Mouse (Mus musculus): ENCODE data around the gene Pcolce. TPM values are rescaled to one million over a fixed set of nuclear protein-coding genes. Genes with fewer than 3 reads are reported as not detected.
A peak's percentile ranks its signal among the peaks of the same experiment; 100 is the strongest.

Gene Pcolce
- 242 and 292 TPM in 2 replicates for polyA plus RNA-seq (2014; fragmentation: Nextera tagmentation; extraction: Ambion mirVana)

DNA sequence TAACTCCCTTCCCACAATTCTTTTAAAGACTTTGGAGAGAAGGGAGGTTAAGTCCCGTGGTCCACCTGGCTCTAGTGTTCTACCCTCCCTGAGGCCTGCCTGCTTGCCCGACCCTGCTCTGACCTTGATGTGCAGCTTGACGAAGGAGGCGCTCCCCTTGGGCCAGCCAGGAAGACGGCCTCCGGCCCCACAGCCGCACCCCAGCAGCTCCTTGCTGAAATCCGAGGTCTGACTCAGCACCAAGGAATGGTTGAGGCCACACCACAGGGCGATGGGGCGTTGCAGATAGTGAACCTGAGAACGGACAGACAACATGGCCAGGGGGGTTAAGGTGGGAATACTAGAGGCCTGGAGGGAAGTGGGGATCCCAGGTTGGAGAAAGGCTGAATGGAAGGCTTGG lies at the start of gene Pcolce:
Pcolce (minus strand) TSS at position 235 of the 400 bp plus-strand sequence.
- ATAC-seq (ENCODE audit: low read depth) (no peak), DNase-seq (ENCODE audit: low spot score) (no peak)
- Histone ChIP-seq H3K36me3 (ENCODE audit: control insufficient read depth, insufficient read depth, low read length) (no peaks in the 10 kb centered on the region), H3K9me3 (ENCODE audit: control insufficient read depth, low read length) (no peaks in the 10 kb centered on the region), H3K4me3 (ENCODE audit: low read depth, low read length) (no peak within 1 kb of the TSS), H3K9ac (ENCODE audit: low read depth, low read length) (peak within 1 kb of the TSS; percentile 14; the same call in 1 of the 2 replicates), H3K4me1 (ENCODE audit: control insufficient read depth, insufficient read depth, low read length) (peaks cover 44% of the 10 kb centered on the region), H3K27me3 (replicated peaks; ENCODE audit: control insufficient read depth, insufficient read depth, low read length) (no peaks in the 10 kb centered on the region), H3K4me2 (ENCODE audit: low read depth, low read length) (no peak within 1 kb of the TSS), H3K27ac (replicated peaks; ENCODE audit: low read depth, low read length) (peak within 1 kb of the TSS; percentile 39; the same call in 1 of the 2 replicates)
- 33% methylated on average over 11 of the region's 11 CpGs for WGBS

DNA sequence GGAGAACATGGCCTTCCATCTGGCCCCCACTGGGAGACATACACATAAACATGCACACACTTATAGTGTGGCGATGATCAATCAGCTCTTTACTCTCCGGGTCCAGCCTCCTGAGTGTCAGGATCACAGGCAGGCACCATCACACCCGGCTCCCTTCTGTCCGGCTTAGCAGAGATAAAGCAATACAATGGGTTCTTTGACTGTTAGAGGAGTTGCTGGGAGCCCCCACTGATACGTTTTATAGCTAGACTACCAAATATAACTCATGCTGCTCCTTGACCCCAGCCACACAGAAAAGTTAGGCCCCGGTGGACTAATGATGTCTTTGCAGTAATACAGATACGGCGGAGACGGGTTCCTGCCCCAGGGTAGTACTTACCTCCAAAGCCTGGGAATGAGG lies 49.5 kb upstream of the Pcolce start:
- ATAC-seq (ENCODE audit: low read depth) (no peak), DNase-seq (ENCODE audit: low spot score) (no peak)
- H3K27me3 ChIP-seq (replicated peaks; ENCODE audit: control insufficient read depth, insufficient read depth, low read length): no peaks in the 10 kb centered on the region
- no peak overlapping the region for H3K27ac ChIP-seq (replicated peaks; ENCODE audit: low read depth, low read length)
- no peak overlapping the region for H3K4me2 ChIP-seq (ENCODE audit: low read depth, low read length)
- H3K36me3 ChIP-seq (ENCODE audit: control insufficient read depth, insufficient read depth, low read length): peaks cover 64% of the 10 kb centered on the region
- 74% methylated on average over 9 of the region's 9 CpGs for whole genome bisulfite sequencing
- H3K4me1 ChIP-seq (ENCODE audit: control insufficient read depth, insufficient read depth, low read length): no peaks in the 10 kb centered on the region
- H3K4me3 ChIP-seq (ENCODE audit: low read depth, low read length): no peak overlapping the region
- H3K9ac ChIP-seq (ENCODE audit: low read depth, low read length): no peak overlapping the region
- H3K9me3 ChIP-seq (ENCODE audit: control insufficient read depth, low read length): no peaks in the 10 kb centered on the region

GRCm38 (mm10) chr5:137660064-137660688 lies 46.6 kb upstream of the Pcolce start:
- ATAC-seq (ENCODE audit: low read depth) (no peak), DNase-seq (ENCODE audit: low spot score) (no peak)
- 87% methylated on average over 6 of the region's 6 CpGs for WGBS
- Histone ChIP-seq H3K9me3 (ENCODE audit: control insufficient read depth, low read length) (no peaks in the 10 kb centered on the region), H3K27ac (replicated peaks; ENCODE audit: low read depth, low read length) (no peak overlapping the region), H3K9ac (ENCODE audit: low read depth, low read length) (no peak overlapping the region), H3K27me3 (replicated peaks; ENCODE audit: control insufficient read depth, insufficient read depth, low read length) (no peaks in the 10 kb centered on the region), H3K4me1 (ENCODE audit: control insufficient read depth, insufficient read depth, low read length) (no peaks in the 10 kb centered on the region), H3K4me2 (ENCODE audit: low read depth, low read length) (no peak overlapping the region), H3K4me3 (ENCODE audit: low read depth, low read length) (no peak overlapping the region), H3K36me3 (ENCODE audit: control insufficient read depth, insufficient read depth, low read length) (peaks cover 42% of the 10 kb centered on the region)

DNA sequence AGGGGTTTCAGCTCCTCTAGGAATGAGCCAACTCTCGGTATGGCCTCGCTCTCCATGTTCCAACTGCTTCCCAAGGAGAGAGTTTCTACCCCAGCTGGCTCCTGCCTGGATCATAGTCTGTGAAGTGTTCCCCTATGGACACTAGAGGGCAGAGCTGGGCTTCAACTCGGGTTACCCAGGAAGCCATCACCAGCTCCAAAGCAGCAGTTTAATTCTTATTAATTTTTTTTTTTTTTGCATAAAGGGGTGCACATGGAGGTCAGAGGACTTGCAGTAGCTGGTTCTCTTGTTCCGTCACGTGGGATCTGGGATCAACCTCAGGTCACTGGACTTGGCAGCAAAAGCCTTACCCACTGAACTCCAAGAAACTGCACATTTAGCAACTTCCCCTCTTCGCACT lies 43.4 kb upstream of the Pcolce start:
- Histone ChIP-seq H3K27me3 (replicated peaks; ENCODE audit: control insufficient read depth, insufficient read depth, low read length) (no peaks in the 10 kb centered on the region), H3K9ac (ENCODE audit: low read depth, low read length) (no peak overlapping the region), H3K4me2 (ENCODE audit: low read depth, low read length) (no peak overlapping the region), H3K27ac (replicated peaks; ENCODE audit: low read depth, low read length) (no peak overlapping the region), H3K4me1 (ENCODE audit: control insufficient read depth, insufficient read depth, low read length) (no peaks in the 10 kb centered on the region), H3K9me3 (ENCODE audit: control insufficient read depth, low read length) (no peaks in the 10 kb centered on the region), H3K4me3 (ENCODE audit: low read depth, low read length) (no peak overlapping the region), H3K36me3 (ENCODE audit: control insufficient read depth, insufficient read depth, low read length) (peaks cover 21% of the 10 kb centered on the region)
- ATAC-seq (ENCODE audit: low read depth): peak; percentile 72
- peak; percentile 87 for DNase-seq (ENCODE audit: low spot score)
- 30% methylated on average over 6 of the region's 6 CpGs for WGBS

- H3K9ac ChIP-seq (ENCODE audit: low read depth, low read length): no peak overlapping the region
- H3K36me3 ChIP-seq (ENCODE audit: control insufficient read depth, insufficient read depth, low read length): peaks cover 7% of the 10 kb centered on the region
- no peaks in the 10 kb centered on the region for H3K27me3 ChIP-seq (replicated peaks; ENCODE audit: control insufficient read depth, insufficient read depth, low read length)
- no peaks in the 10 kb centered on the region for H3K9me3 ChIP-seq (ENCODE audit: control insufficient read depth, low read length)
- WGBS: 76% methylated on average over 7 of the region's 7 CpGs
- no peak for DNase-seq (ENCODE audit: low spot score)
- H3K4me2 ChIP-seq (ENCODE audit: low read depth, low read length): no peak overlapping the region
- peaks cover 5% of the 10 kb centered on the region; the same call in 1 of the 2 replicates for H3K4me1 ChIP-seq (ENCODE audit: control insufficient read depth, insufficient read depth, low read length)
- ATAC-seq (ENCODE audit: low read depth): no peak
- no peak overlapping the region for H3K27ac ChIP-seq (replicated peaks; ENCODE audit: low read depth, low read length)
- H3K4me3 ChIP-seq (ENCODE audit: low read depth, low read length): no peak overlapping the region
Measured at GRCm38 (mm10) chr5:137654746-137655145, 41.2 kb upstream of the Pcolce start.

- H3K9me3 ChIP-seq (ENCODE audit: control insufficient read depth, low read length): no peaks in the 10 kb centered on the region
- WGBS: 90% methylated on average over 10 of the region's 10 CpGs
- ATAC-seq (ENCODE audit: low read depth): no peak
Measured at GRCm38 (mm10) chr5:137653366-137653765, 39.8 kb upstream of the Pcolce start.

DNA sequence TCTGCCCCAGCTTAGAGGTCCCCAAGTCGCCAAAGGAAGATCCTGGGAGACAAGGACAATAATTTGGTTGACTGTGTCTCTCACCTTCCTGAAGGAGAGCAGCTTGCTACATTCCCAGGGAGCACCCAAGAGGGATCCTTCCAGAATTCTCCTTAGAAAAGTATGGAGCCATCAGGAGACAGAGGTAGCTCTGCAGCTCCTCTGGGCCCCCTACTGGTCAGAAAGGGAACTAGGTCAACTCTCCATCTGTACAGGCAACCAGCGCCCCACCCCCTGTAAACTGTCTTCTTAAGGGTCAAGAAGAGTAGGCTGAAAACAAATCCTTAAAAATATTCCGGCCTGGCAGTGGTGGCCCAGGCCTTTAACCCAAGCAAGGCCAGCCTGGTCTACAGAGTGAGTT lies 38.9 kb upstream of the Pcolce start:
- Histone ChIP-seq H3K4me2 (ENCODE audit: low read depth, low read length) (no peak overlapping the region), H3K27me3 (replicated peaks; ENCODE audit: control insufficient read depth, insufficient read depth, low read length) (no peaks in the 10 kb centered on the region), H3K4me3 (ENCODE audit: low read depth, low read length) (no peak overlapping the region), H3K27ac (replicated peaks; ENCODE audit: low read depth, low read length) (no peak overlapping the region), H3K4me1 (ENCODE audit: control insufficient read depth, insufficient read depth, low read length) (peaks cover 15% of the 10 kb centered on the region), H3K9me3 (ENCODE audit: control insufficient read depth, low read length) (no peaks in the 10 kb centered on the region), H3K9ac (ENCODE audit: low read depth, low read length) (no peak overlapping the region), H3K36me3 (ENCODE audit: control insufficient read depth, insufficient read depth, low read length) (peaks cover 4% of the 10 kb centered on the region; the same call in 1 of the 2 replicates)
- 20% methylated on average over 3 of the region's 3 CpGs for WGBS
- ATAC-seq (ENCODE audit: low read depth) (no peak), DNase-seq (ENCODE audit: low spot score) (peak; percentile 79)

More at GRCm38 (mm10) chr5:137653366-137653765, 39.8 kb upstream of the Pcolce start:
- Histone ChIP-seq H3K27me3 (replicated peaks; ENCODE audit: control insufficient read depth, insufficient read depth, low read length) (no peaks in the 10 kb centered on the region), H3K27ac (replicated peaks; ENCODE audit: low read depth, low read length) (no peak overlapping the region), H3K9ac (ENCODE audit: low read depth, low read length) (no peak overlapping the region), H3K4me1 (ENCODE audit: control insufficient read depth, insufficient read depth, low read length) (peaks cover 7% of the 10 kb centered on the region; the same call in 1 of the 2 replicates), H3K4me3 (ENCODE audit: low read depth, low read length) (no peak overlapping the region), H3K4me2 (ENCODE audit: low read depth, low read length) (no peak overlapping the region), H3K36me3 (ENCODE audit: control insufficient read depth, insufficient read depth, low read length) (peaks cover 4% of the 10 kb centered on the region; the same call in 1 of the 2 replicates)
- DNase-seq (ENCODE audit: low spot score): no peak

GRCm38 (mm10) chr5:137649669-137650571 lies 36.3 kb upstream of the Pcolce start:
- Histone ChIP-seq H3K9me3 (ENCODE audit: control insufficient read depth, low read length) (no peaks in the 10 kb centered on the region), H3K4me1 (ENCODE audit: control insufficient read depth, insufficient read depth, low read length) (peaks cover 15% of the 10 kb centered on the region), H3K36me3 (ENCODE audit: control insufficient read depth, insufficient read depth, low read length) (peaks cover 4% of the 10 kb centered on the region; the same call in 1 of the 2 replicates), H3K27ac (replicated peaks; ENCODE audit: low read depth, low read length) (no peak overlapping the region), H3K4me3 (ENCODE audit: low read depth, low read length) (0 out of 2 replicates have a peak overlapping the region, but pooled peaks have one; percentile 1), H3K27me3 (replicated peaks; ENCODE audit: control insufficient read depth, insufficient read depth, low read length) (peaks cover 16% of the 10 kb centered on the region), H3K4me2 (ENCODE audit: low read depth, low read length) (no peak overlapping the region), H3K9ac (ENCODE audit: low read depth, low read length) (no peak overlapping the region; the same call in 1 of the 2 replicates)
- 17% methylated on average over 18 of the region's 18 CpGs for WGBS
- peak; percentile 43 for DNase-seq (ENCODE audit: low spot score)
- ATAC-seq (ENCODE audit: low read depth): peak; percentile 13; the same call in 1 of the 2 replicates
